Mouse (Mus musculus): Measurements from ENCODE around the gene Dhodh. TPM values are rescaled to one million over a fixed set of nuclear protein-coding genes. Genes with fewer than 3 reads are reported as not detected.

Gene Dhodh
- total RNA-seq (2021) = 10 to 100 TPM; 25.6 to 25.9 TPM
- long read RNA-seq, experiment 1, transcript Dhodh-201 (9 exons, 2,039 nt) = major isoform, 11 of 15 reads
- long read RNA-seq, experiment 1, partial matches to known transcripts = 0 of 15 reads
- long read RNA-seq, experiment 1, other reads (novel, unspliced or antisense) = 4 of 15 reads
- long read RNA-seq, experiment 2, transcript Dhodh-201 (9 exons, 2,039 nt) = major isoform, 20 of 29 reads
- long read RNA-seq, experiment 2, partial matches to known transcripts = 0 of 29 reads
- long read RNA-seq, experiment 2, other reads (novel, unspliced or antisense) = 7 of 29 reads

GRCm38 (mm10) chr8:109608271-109609152 is at the start of gene Dhodh:
Dhodh (minus strand) TSS chr8:109608673.
- peak within 1 kb of the TSS; percentile 71 for H3K4me3 ChIP-seq
- peak; percentile 31 for TF ChIP-seq CTCF (conservative IDR thresholded peaks at IDR 0.05)
- peak; percentile 95 to 98 for DNase-seq (ENCODE audit: low spot score in 2 of 2)
- H3K27ac ChIP-seq = peak within 1 kb of the TSS; percentile 99

GRCm38 (mm10) chr8:109656860-109657259 is 48.4 kb upstream of the Dhodh start:
- H3K27ac ChIP-seq = peak overlapping the region; percentile 93
- peak in 1 of 2 experiments; percentile 58 for DNase-seq (ENCODE audit: low spot score in 2 of 2)
- TF ChIP-seq CTCF (conservative IDR thresholded peaks at IDR 0.05) = no peak

GRCm38 (mm10) chr8:109650801-109651200 is 42.3 kb upstream of the Dhodh start:
- H3K4me3 ChIP-seq = no peak overlapping the region
- no peak overlapping the region for H3K27ac ChIP-seq
- no peak for TF ChIP-seq CTCF (conservative IDR thresholded peaks at IDR 0.05)
- DNase-seq (ENCODE audit: low spot score in 2 of 2) = no peak

More at GRCm38 (mm10) chr8:109656860-109657259, 48.4 kb upstream of the Dhodh start:
- H3K4me3 ChIP-seq = no peak overlapping the region

- H3K4me3 ChIP-seq = no peak overlapping the region
- no peak for DNase-seq (ENCODE audit: low spot score in 2 of 2)
- H3K27ac ChIP-seq = no peak overlapping the region
- no peak for TF ChIP-seq CTCF (conservative IDR thresholded peaks at IDR 0.05)
These were observed 40.0 kb upstream of the Dhodh start for GRCm38 (mm10) chr8:109648469-109648868.

- Histone ChIP-seq H3K4me3 (no peak overlapping the region), H3K27ac (peak overlapping the region; percentile 39; the same call in 1 of the 2 replicates)
- no peak for TF ChIP-seq CTCF (conservative IDR thresholded peaks at IDR 0.05)
- peak in 1 of 2 experiments; percentile 30 for DNase-seq (ENCODE audit: low spot score in 2 of 2)
These were observed 38.9 kb upstream of the Dhodh start for GRCm38 (mm10) chr8:109647331-109647730.

GRCm38 (mm10) chr8:109641236-109641635 is 32.8 kb upstream of the Dhodh start:
- no peak overlapping the region for H3K27ac ChIP-seq
- H3K4me3 ChIP-seq = no peak overlapping the region
- no peak for TF ChIP-seq CTCF (conservative IDR thresholded peaks at IDR 0.05)
- no peak for DNase-seq (ENCODE audit: low spot score in 2 of 2)

GRCm38 (mm10) chr8:109640410-109640809 is 31.9 kb upstream of the Dhodh start:
- no peak for DNase-seq (ENCODE audit: low spot score in 2 of 2)
- no peak for TF ChIP-seq CTCF (conservative IDR thresholded peaks at IDR 0.05)
- H3K27ac ChIP-seq = no peak overlapping the region
- H3K4me3 ChIP-seq = no peak overlapping the region

- Histone ChIP-seq H3K4me3 (no peak overlapping the region), H3K27ac (no peak overlapping the region)
- TF ChIP-seq CTCF (conservative IDR thresholded peaks at IDR 0.05) = no peak
- no peak for DNase-seq (ENCODE audit: low spot score in 2 of 2)
These were observed 30.4 kb upstream of the Dhodh start for GRCm38 (mm10) chr8:109638851-109639250.

- no peak for DNase-seq (ENCODE audit: low spot score in 2 of 2)
These were observed 26.7 kb upstream of the Dhodh start for GRCm38 (mm10) chr8:109635146-109635545.

GRCm38 (mm10) chr8:109632498-109632897 is 24.0 kb upstream of the Dhodh start:
- no peak for TF ChIP-seq CTCF (conservative IDR thresholded peaks at IDR 0.05)
- DNase-seq (ENCODE audit: low spot score in 2 of 2) = peak; percentile 25 to 63

More at GRCm38 (mm10) chr8:109635146-109635545, 26.7 kb upstream of the Dhodh start:
- Histone ChIP-seq H3K4me3 (no peak overlapping the region), H3K27ac (no peak overlapping the region)
- no peak for TF ChIP-seq CTCF (conservative IDR thresholded peaks at IDR 0.05)

GRCm38 (mm10) chr8:109628638-109629037 is 20.2 kb upstream of the Dhodh start:
- DNase-seq (ENCODE audit: low spot score in 2 of 2) = no peak
- no peak overlapping the region for H3K4me3 ChIP-seq
- peak overlapping the region; percentile 86 for H3K27ac ChIP-seq
- TF ChIP-seq CTCF (conservative IDR thresholded peaks at IDR 0.05) = no peak

More at GRCm38 (mm10) chr8:109632498-109632897, 24.0 kb upstream of the Dhodh start:
- no peak overlapping the region for H3K4me3 ChIP-seq
- H3K27ac ChIP-seq = peak overlapping the region; percentile 87

- TF ChIP-seq CTCF (conservative IDR thresholded peaks at IDR 0.05) = no peak
- Histone ChIP-seq H3K4me3 (no peak overlapping the region), H3K27ac (no peak overlapping the region)
- no peak for DNase-seq (ENCODE audit: low spot score in 2 of 2)
These were observed 7.1 kb upstream of the Dhodh start for GRCm38 (mm10) chr8:109615569-109615968.

Data from layer of hippocampus, adult 2 months (tissue).